Mouse (Mus musculus): ENCODE results near the gene Olfr331.
"Not testable (repeated sequence)": the region's sequence is repeated elsewhere in the genome, so short reads cannot be mapped to it uniquely, and the experiment has no call there.

Olfr331 gene

DNA sequence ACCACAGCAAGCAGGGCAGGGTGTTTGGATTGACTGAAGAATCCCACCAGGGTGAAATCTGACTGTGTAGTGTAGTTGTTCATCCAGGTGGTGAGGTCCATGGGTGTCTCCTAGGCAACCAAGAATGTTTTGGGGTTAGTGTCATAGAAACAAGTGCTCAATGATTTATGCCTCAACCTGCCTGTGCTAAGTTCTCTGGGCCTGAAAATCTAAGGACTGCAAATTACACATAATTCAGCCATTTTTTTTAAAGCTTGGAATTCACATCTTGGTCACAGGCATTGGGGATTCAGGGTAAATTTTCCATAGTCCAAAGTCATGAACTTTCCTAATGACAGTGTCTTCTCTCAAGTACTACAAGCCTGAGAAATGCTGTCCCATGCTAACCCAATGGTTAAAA lies at the start of gene Olfr331:
TSS of gene Olfr331 (minus strand) at position 101 of the 400 bp plus-strand sequence.
- not testable (repeated sequence) for DNase-seq

DNA sequence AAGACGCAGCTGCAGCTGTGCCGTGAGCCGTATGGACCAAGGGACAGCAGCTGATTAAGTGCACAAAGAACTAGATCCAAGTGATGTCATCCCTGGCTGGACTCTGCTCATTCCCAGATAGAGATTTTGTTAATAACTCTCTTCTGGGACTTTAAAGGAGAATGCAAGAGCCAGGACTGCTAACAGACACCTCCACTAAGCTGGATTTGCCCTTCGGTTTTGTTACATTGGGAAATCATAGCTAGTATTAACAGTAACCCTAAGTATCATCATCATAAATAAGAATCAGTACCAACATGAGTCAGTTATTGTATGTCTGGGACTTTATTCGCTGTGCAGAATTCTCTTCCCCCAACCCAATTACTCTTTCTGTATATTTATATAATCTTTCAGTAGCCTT lies 44.0 kb upstream of the Olfr331 start, which contains the start of gene Olfr329-ps:
TSS of gene Olfr329-ps (minus strand) at position 101 of the 400 bp plus-strand sequence.
- no peak for DNase-seq

GRCm38 (mm10) chr11:58534736-58535135 lies 32.4 kb upstream of the Olfr331 start, which contains the start of gene Olfr330:
Olfr330 (minus strand) TSS chr11:58534836.
- not testable (repeated sequence) for DNase-seq

DNA sequence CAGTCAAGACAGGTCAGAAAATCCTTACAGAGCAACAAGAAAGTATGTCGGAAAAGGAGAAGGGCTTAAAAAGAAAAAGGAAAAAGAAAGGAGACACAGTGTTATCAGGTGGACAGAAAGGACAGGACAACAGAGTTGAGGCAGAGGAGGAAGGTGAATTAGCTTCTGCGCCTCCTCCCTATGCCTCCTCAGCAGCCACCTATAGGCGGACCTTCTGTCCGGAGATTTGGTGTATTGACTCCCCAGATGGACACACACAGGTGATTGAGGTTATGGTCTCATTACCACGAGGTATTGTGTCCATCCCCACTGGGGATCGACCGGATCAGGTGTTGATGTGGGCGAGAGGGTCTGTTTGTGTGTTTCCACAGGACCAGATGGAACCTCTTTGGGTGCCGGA lies 17.4 kb upstream of the Olfr331 start:
- DNase-seq = peak; percentile 12

GRCm38 (mm10) chr11:58518916-58519315 lies 16.5 kb upstream of the Olfr331 start:
- DNase-seq = peak; percentile 53

GRCm38 (mm10) chr11:58509058-58509457 lies 6.7 kb upstream of the Olfr331 start:
- not testable (repeated sequence) for DNase-seq

- no peak for DNase-seq
Measured at GRCm38 (mm10) chr11:58499290-58499689, 3.1 kb downstream of the Olfr331 start.

DNA sequence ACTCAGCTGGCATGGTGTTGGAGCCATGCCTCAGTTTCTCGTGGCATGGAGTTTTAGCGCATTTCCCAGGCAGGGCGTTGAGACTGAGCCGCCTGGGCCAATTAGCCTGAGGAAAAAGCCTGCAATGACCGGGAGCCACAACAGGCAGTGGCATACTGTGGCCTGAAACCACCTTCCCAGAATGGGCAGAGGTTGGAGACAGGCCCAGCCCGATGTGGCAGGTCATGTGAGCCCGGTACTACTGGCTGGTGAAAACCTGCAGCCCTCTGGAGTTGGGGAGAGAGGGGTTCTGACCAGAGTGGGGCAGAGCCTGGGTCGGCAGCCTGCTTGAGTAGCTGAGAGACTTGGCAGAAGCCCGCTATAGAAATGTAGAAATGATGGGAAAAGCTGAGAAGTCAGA lies 3.6 kb downstream of the Olfr331 start:
- no peak for DNase-seq

DNA sequence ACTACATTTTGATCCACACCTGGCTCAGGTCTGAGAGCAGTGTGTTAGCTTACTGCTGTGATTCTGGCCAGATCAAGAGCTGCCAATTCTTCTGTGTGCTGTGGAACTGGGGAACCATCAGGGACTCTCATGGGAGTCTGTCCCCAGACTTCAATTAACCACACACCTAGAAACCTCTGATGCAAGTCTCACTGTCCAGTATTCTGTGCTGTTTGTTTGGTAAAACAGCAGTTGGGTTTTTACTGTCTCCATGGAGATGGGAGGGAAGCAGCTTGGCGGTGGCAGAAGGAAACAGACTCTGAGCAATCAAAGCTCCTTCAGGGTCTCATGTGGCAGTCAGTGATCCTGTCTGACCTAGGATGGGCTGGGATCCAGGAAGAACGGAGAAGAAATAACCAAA lies 9.9 kb downstream of the Olfr331 start, which contains the start of gene Olfr332:
TSS of gene Olfr332 (minus strand) at position 101 of the 400 bp plus-strand sequence.
- DNase-seq = no peak

DNA sequence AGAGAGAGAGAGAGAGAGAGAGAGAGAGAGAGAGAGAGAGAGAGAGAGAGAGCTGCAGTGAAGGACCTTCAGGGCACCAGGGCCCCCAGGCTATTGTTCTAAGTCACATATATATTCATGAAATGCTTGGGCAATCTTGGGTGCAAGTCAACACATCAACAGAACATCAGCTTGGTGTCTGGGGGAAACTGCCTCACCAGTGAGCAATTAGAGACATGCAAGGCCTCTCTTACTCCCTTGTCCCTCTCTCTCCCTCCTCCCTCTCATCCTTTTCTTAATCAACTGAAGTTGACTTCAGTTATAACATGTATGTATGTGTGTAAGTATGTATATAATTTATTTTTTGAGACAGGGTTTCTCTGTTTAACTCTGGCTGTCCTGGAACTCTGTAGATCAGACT lies 40.2 kb downstream of the Olfr331 start, which contains the start of gene Olfr30:
TSS of gene Olfr30 (minus strand) at position 101 of the 400 bp plus-strand sequence.
- no peak for DNase-seq

DNA sequence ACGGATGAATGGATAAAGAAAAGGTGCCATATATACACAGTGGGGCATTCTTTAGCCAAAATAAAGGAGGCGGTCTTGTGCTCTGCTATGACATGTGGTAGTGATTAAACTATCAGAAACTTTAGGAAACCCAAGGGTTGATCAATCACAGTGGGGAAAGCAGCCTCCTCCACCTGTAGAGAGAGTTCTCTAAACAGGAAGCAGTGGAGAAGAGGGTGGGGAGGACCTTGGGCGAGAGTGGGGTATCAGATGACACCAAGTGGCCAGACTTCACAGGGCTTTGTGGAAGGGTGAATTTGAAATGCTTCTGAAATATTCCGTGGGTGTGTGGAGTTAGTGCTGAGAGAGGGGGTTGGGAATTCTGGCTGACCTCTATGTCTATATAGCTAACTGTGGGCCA lies 48.8 kb downstream of the Olfr331 start:
- DNase-seq = no peak

GRCm38 (mm10) chr11:58452759-58453158 lies 49.6 kb downstream of the Olfr331 start, which contains the start of gene Lypd9:
Lypd9 (minus strand) TSS chr11:58452923.
- no peak for DNase-seq

Measured in thymus, postnatal 25 days (tissue).